Mouse (Mus musculus) neural tube, embryonic 14.5 days (tissue): ENCODE measurements at regions not wholly inside any gene's neighbourhood (a gene's known extent, or its start where the extent isn't known, plus 50 kb on each side); places are given as distances from the start of the nearest gene placed in this dataset.

Experiments
- ATAC-seq: fragments of 200-750 bp; cut with Nextera tagmentation; 2 replicates; pipeline ENCODE4 v1.8.0; 2017; ENCODE audit warnings: low read depth, mild to moderate bottlenecking, moderate TSS enrichment, moderate library complexity
- H3K27ac ChIP-seq: fragments of 300-500 bp; sonication (generic); 2 replicates; pipeline ENCODE4 v1.5.1; 2014; ENCODE audit warnings: low read depth, mild to moderate bottlenecking, control low read depth, low read length, moderate library complexity, mixed read lengths
- H3K27me3 ChIP-seq: fragments of 300-500 bp; sonication (generic); 2 replicates; pipeline ENCODE4 v1.6.1; 2014; ENCODE audit warnings: low read length; ENCODE audit not compliant: control insufficient read depth, insufficient read depth
- H3K36me3 ChIP-seq: fragments of 300-500 bp; sonication (generic); 2 replicates; pipeline ENCODE4 v1.6.1; 2014; ENCODE audit warnings: low read length, mixed read lengths; ENCODE audit not compliant: control insufficient read depth, insufficient read depth
- H3K4me1 ChIP-seq: fragments of 300-500 bp; sonication (generic); 2 replicates; pipeline ENCODE4 v1.6.1; 2014; ENCODE audit warnings: low read length; ENCODE audit not compliant: control insufficient read depth, insufficient read depth
- H3K4me2 ChIP-seq: fragments of 300-500 bp; sonication (generic); 2 replicates; pipeline ENCODE4 v1.6.1; 2014; ENCODE audit warnings: mild to moderate bottlenecking, low read depth, low read length, control low read depth
- H3K4me3 ChIP-seq: fragments of 300-500 bp; sonication (generic); 2 replicates; pipeline ENCODE4 v1.5.1; 2014; ENCODE audit warnings: low read depth, low read length, control low read depth, mixed read lengths
- H3K9ac ChIP-seq: fragments of 300-500 bp; sonication (generic); replicated peaks from 2 replicates; pipeline ENCODE4 v1.6.1; 2014; ENCODE audit warnings: low read depth, mild to moderate bottlenecking, control low read depth, low read length, mixed read lengths
- H3K9me3 ChIP-seq: fragments of 300-500 bp; sonication (generic); 2 replicates; pipeline ENCODE4 v1.6.1; 2016; ENCODE audit warnings: low read length; ENCODE audit not compliant: control insufficient read depth
- WGBS: fragments of 180-500 bp; shearing (Covaris S2); extraction: QIAGEN DNeasy Blood & Tissue Kit; methylation state at CpG from one replicate; pipeline ENCODE4 v1.1.7; 2014; 5-methylcytosine and 5-hydroxymethylcytosine counted together

GRCm38 (mm10) chr8:98496793-98497192 lies 919.5 kb downstream of the Cdh8 start:
- 59% methylated on average over 3 of the region's 3 CpGs for WGBS
- Histone ChIP-seq H3K4me3 (no peak overlapping the region), H3K4me1 (no peaks in the 10 kb centered on the region), H3K36me3 (no peaks in the 10 kb centered on the region), H3K9me3 (no peaks in the 10 kb centered on the region), H3K27ac (no peak overlapping the region), H3K9ac (no peak overlapping the region), H3K27me3 (no peaks in the 10 kb centered on the region), H3K4me2 (no peak overlapping the region)
- no peak for ATAC-seq

GRCm38 (mm10) chr8:98463375-98464030 lies 952.8 kb downstream of the Cdh8 start:
- Histone ChIP-seq H3K4me3 (no peak overlapping the region), H3K27ac (no peak overlapping the region), H3K9ac (no peak overlapping the region), H3K27me3 (no peaks in the 10 kb centered on the region), H3K4me2 (no peak overlapping the region), H3K36me3 (no peaks in the 10 kb centered on the region), H3K4me1 (no peaks in the 10 kb centered on the region), H3K9me3 (no peaks in the 10 kb centered on the region)
- ATAC-seq, result no peak
- 25% methylated on average over 3 of the region's 3 CpGs for WGBS

GRCm38 (mm10) chr8:98455539-98455938 lies 960.7 kb downstream of the Cdh8 start:
- H3K9ac ChIP-seq, result no peak overlapping the region
- H3K27ac ChIP-seq, result no peak overlapping the region
- no peaks in the 10 kb centered on the region for H3K9me3 ChIP-seq
- H3K4me1 ChIP-seq, result no peaks in the 10 kb centered on the region
- ATAC-seq, result no peak
- H3K27me3 ChIP-seq, result no peaks in the 10 kb centered on the region
- WGBS, result 75% methylated on average over 1 of the region's 1 CpGs
- no peaks in the 10 kb centered on the region for H3K36me3 ChIP-seq
- no peak overlapping the region for H3K4me3 ChIP-seq
- H3K4me2 ChIP-seq, result no peak overlapping the region
